Mouse (Mus musculus): Measurements from ENCODE around the gene Gm21885. TPM values are rescaled to one million over a fixed set of nuclear protein-coding genes. Genes with fewer than 3 reads are reported as not detected.

Gm21885 gene
- total RNA-seq, 2 experiments from 2014 or later, result not detected

- Histone ChIP-seq H3K4me3 (no peak overlapping the region), H3K27ac (no peak overlapping the region; the same call in 1 of the 2 replicates)
- DNase-seq (ENCODE audit: low spot score in 2 of 2), result no peak
- no peak for TF ChIP-seq CTCF (conservative IDR thresholded peaks at IDR 0.05)
These were observed 33.6 kb downstream of the Gm21885 start for GRCm38 (mm10) chr11:94315308-94315707.

GRCm38 (mm10) chr11:94316528-94316927 lies 34.9 kb downstream of the Gm21885 start:
- Histone ChIP-seq H3K27ac (no peak overlapping the region), H3K4me3 (no peak overlapping the region)
- DNase-seq (ENCODE audit: low spot score in 2 of 2), result no peak
- TF ChIP-seq CTCF (conservative IDR thresholded peaks at IDR 0.05), result no peak

GRCm38 (mm10) chr11:94317014-94317413 lies 35.3 kb downstream of the Gm21885 start:
- no peak overlapping the region for H3K27ac ChIP-seq
- DNase-seq (ENCODE audit: low spot score in 2 of 2), result no peak
- TF ChIP-seq CTCF (conservative IDR thresholded peaks at IDR 0.05), result no peak
- H3K4me3 ChIP-seq, result no peak overlapping the region

DNA sequence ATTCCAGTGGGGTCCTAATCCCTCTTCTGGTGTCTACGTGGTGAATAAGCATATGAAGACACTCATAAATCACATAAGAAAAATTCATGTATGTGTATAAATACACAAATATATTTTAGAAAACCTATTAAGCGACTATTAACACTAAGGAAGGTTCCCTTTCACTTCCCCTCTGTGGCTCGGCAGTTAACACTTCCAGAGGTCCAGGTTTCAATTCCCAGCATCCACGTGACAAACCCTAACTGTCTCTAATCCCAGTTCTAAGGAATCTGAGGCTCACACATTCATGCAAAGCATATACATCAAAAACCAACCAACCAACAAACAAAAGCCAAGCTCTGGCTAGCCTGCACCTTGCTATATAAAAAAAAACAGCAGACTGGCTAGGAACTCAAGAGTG lies 35.8 kb downstream of the Gm21885 start:
- Histone ChIP-seq H3K27ac (no peak overlapping the region), H3K4me3 (no peak overlapping the region)
- TF ChIP-seq CTCF (conservative IDR thresholded peaks at IDR 0.05), result no peak
- no peak for DNase-seq (ENCODE audit: low spot score in 2 of 2)

GRCm38 (mm10) chr11:94318056-94318455 lies 36.4 kb downstream of the Gm21885 start:
- Histone ChIP-seq H3K4me3 (no peak overlapping the region), H3K27ac (no peak overlapping the region)
- no peak for DNase-seq (ENCODE audit: low spot score in 2 of 2)
- TF ChIP-seq CTCF (conservative IDR thresholded peaks at IDR 0.05), result no peak

DNA sequence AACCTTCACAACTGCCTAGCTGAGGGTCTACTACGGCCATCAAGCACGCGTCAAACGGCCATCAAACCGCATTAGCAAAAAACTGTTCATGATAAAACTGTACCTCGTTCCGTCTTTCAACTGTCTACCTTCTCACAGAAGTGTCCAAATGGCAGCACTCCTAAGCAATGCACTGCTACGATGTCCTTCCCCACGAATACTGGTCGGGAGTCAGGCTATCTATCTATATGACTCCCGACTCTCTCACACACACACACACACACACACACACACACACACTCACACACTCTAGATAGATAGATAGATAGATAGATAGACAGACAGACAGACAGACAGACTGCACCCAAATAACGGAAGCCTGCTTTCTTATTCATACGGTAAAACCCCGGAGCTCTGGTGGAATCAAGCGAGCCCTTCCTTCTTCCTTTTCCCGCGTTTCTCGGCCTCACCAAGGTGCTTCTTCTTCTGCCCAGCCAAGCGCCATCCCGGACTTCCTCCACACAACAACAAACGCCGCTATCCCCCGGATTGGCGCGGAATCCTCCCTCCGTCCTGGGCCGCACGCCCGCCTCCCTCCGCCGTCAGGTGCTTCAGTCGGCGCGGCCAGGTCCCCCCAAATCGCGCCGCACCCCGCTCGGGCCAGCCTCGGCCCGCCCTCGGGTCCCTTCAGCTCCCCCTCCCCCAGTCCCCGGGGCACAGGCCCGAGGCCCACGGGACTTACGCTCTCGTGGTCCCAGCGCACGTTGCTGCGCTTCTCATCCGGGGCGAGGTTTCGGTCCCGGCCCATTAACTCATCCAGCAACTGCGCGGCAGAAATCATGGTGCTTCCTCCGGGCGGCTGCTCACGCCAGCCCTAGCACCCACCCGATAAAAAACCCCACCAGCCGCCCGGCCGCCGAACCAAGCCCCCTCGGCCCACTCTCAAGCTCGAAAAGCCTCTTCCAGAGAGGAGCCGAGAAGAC lies 39.6 kb downstream of the Gm21885 start:
- Histone ChIP-seq H3K4me3 (peak overlapping the region; percentile 72), H3K27ac (peak overlapping the region; percentile 98)
- no peak for TF ChIP-seq CTCF (conservative IDR thresholded peaks at IDR 0.05)
- peak in 1 of 2 experiments; percentile 39 for DNase-seq (ENCODE audit: low spot score in 2 of 2)

DNA sequence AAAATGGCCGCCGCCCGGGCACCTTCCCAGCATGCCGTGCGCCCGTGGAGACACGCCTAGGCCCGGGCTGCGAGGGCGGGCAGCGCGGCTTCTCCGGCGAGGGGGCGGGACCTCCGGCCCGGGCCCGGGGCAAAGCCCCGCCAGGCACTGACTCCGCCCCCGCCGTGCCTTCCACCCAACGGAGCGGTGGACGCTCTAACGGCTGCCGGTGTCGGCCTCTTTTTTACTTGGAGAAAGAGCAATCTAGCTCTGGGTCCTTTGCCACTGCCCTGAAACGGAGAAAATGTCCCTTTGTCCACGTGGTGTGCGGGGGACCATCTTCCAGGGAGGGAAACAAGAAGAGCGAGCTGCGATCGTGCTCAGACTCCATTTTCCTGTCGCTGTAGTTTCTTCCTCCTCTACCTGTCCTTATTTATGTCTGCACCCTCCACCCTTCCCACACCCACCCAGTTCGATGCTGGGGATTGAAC lies 40.3 kb downstream of the Gm21885 start, which contains the start of gene Luc7l3:
Gene Luc7l3, minus strand, starts transcription at position 58 of the 470 bp plus-strand sequence.
- Histone ChIP-seq H3K27ac (peak within 1 kb of the TSS; percentile 98), H3K4me3 (peak within 1 kb of the TSS; percentile 72)
- no peak for TF ChIP-seq CTCF (conservative IDR thresholded peaks at IDR 0.05)
- DNase-seq (ENCODE audit: low spot score in 2 of 2), result peak; percentile 94 to 96

DNA sequence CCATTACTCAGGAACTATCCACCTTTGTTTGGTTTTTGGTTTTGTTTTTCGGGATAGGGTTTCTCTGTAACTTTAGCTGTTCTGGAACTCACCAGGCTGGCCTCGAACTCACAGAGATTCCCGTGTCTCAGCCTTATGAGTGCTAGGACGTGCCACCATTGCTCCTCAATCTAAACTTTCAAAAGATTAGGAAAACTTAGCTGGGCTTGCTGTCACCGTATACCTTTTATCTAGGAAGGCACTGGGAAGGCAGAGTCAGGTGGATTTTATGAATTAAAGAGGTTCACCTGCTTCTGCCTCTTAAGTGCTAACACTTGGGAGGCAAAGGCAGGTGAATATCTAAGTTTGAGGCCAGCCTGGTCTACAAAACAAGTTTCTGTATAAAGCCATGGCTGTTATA lies 41.0 kb downstream of the Gm21885 start:
- H3K27ac ChIP-seq, result peak overlapping the region; percentile 98
- TF ChIP-seq CTCF (conservative IDR thresholded peaks at IDR 0.05), result no peak
- peak overlapping the region; percentile 72 for H3K4me3 ChIP-seq
- DNase-seq (ENCODE audit: low spot score in 2 of 2), result no peak

- no peak overlapping the region for H3K4me3 ChIP-seq
- DNase-seq (ENCODE audit: low spot score in 2 of 2), result no peak
- peak overlapping the region; percentile 98 for H3K27ac ChIP-seq
- no peak for TF ChIP-seq CTCF (conservative IDR thresholded peaks at IDR 0.05)
These were observed 41.7 kb downstream of the Gm21885 start for GRCm38 (mm10) chr11:94323271-94323925.

- Histone ChIP-seq H3K4me3 (no peak overlapping the region), H3K27ac (no peak overlapping the region)
- no peak for TF ChIP-seq CTCF (conservative IDR thresholded peaks at IDR 0.05)
- no peak for DNase-seq (ENCODE audit: low spot score in 2 of 2)
These were observed 42.9 kb downstream of the Gm21885 start for GRCm38 (mm10) chr11:94324618-94325017.

DNA sequence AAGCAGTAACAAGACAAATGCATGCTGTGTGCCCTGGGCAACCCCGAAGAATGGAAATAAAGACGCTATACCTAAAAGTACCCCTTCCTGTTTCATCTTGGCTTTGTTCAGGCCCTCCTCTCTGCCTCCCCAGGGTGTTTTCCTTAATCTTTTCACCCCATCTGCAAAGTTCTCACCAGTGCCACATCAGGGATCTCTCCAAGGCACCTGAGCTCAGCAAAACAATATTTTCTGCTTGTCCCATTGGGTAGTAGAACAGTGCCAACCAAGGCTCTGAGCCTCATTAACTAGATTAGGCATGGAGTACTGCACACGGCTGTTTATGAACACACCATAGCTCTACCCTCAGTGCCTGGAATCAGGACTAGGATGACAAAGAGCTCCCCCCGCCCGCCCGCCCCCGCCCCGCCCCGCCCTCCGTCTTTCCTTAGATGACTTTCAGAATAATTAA lies 45.3 kb downstream of the Gm21885 start:
- no peak for TF ChIP-seq CTCF (conservative IDR thresholded peaks at IDR 0.05)
- H3K27ac ChIP-seq, result peak overlapping the region; percentile 100
- DNase-seq (ENCODE audit: low spot score in 2 of 2), result no peak
- H3K4me3 ChIP-seq, result peak overlapping the region; percentile 85

DNA sequence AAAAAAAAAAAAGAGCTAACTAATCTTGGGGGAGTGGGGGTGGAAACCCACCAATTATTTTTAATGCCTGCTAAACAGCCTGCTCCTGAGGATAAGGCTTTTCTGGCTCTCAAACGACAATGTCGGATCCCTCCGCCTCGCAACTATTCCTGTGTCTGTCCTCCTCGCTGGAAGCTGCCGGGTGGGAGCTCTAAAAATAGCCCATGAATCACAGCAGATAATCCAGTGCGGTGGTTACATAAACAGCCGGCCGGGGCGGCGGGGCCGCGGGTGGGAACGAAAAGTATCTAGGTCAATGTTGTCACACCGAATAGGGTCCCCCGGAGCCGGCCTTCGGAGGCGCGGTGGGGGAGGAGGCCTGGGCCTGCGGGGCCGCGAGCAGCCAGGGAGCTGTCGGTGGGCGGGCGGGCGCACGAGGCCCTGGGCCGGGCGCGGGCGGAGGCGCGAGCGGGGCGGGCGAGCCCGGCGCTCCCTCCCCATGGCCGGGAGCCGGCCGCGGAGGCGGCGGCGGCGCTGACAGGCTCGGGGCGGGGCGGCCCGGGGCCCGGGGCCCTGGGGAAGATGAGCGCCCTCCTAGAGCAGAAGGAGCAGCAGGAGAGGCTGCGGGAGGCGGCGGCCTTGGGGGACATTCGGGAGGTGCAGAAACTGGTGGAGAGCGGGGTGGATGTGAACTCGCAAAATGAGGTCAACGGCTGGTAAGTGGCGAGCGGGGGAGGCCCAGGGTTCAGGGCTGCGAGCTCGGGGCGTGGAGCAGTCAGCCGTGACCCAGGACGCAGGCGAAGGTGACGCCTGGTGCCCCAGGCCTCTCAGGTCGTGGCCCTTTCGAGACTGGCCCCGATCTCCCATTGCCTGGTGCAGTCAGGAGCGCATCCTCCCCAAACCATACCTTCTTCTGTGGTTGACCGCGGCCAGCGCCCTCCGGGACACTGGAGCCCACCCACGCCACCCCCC lies 46.3 kb downstream of the Gm21885 start, which contains the start of gene Ankrd40:
Gene Ankrd40, plus strand, starts transcription at position 309 of the 951 bp plus-strand sequence.
- peak within 1 kb of the TSS; percentile 100 for H3K27ac ChIP-seq
- peak within 1 kb of the TSS; percentile 85 for H3K4me3 ChIP-seq
- TF ChIP-seq CTCF (conservative IDR thresholded peaks at IDR 0.05), result no peak
- peak; percentile 96 to 97 for DNase-seq (ENCODE audit: low spot score in 2 of 2)

Data from layer of hippocampus, adult 2 months (tissue).